Mouse (Mus musculus) ES-Bruce4 (cell line): ENCODE measurements around the gene Pot1a.

Experiments
- CTCF ChIP-seq: IDR thresholded peaks from one replicate; pipeline ENCODE4 v1.8.1; 2011; ENCODE audit warnings: low read depth, low read length
- EP300 ChIP-seq: IDR thresholded peaks from 2 replicates; pipeline ENCODE4 v1.6.1; 2011; ENCODE audit warnings: low read depth, low read length; ENCODE audit not compliant: insufficient read depth
- POLR2A ChIP-seq: IDR thresholded peaks from one replicate; pipeline ENCODE4 v1.8.1; 2011; ENCODE audit warnings: low read length; ENCODE audit not compliant: insufficient read depth

- TF ChIP-seq CTCF = no peak
- no peak for TF ChIP-seq POLR2A
- TF ChIP-seq EP300 = no peak
Measured at GRCm38 (mm10) chr6:25766283-25766682, 42.8 kb downstream of the Pot1a start.
